Mouse (Mus musculus) WW6 (cell line): ENCODE data around the gene Sycp3.
A peak's percentile ranks its signal among the peaks of the same experiment; 100 is the strongest.
"Not testable (repeated sequence)": the region's sequence is repeated elsewhere in the genome, so short reads cannot be mapped to it uniquely, and the experiment has no call there.

Experiments used
- DNase-seq: peaks from one replicate; pipeline ENCODE4 v3.0.0-alpha.2; 2013; ENCODE audit warnings: low read depth, low spot score

Sycp3 gene

GRCm38 (mm10) chr10:88459502-88459992, at the start of gene Sycp3:
Gene Sycp3, plus strand, starts transcription at chr10:88459569.
- no peak for DNase-seq

GRCm38 (mm10) chr10:88409751-88410150, 49.6 kb upstream of the Sycp3 start:
- no peak for DNase-seq

GRCm38 (mm10) chr10:88412290-88412995, 46.9 kb upstream of the Sycp3 start:
- DNase-seq, result no peak

GRCm38 (mm10) chr10:88417686-88418085, 41.7 kb upstream of the Sycp3 start:
- DNase-seq, result no peak

- DNase-seq, result no peak
Observed at GRCm38 (mm10) chr10:88420141-88420541, 39.2 kb upstream of the Sycp3 start.

- DNase-seq, result no peak
Observed at GRCm38 (mm10) chr10:88420655-88421435, 38.5 kb upstream of the Sycp3 start.

- DNase-seq, result peak; percentile 24
Observed at GRCm38 (mm10) chr10:88426158-88426816, 33.1 kb upstream of the Sycp3 start.

- DNase-seq, result no peak
Observed at GRCm38 (mm10) chr10:88426896-88427295, 32.5 kb upstream of the Sycp3 start.

GRCm38 (mm10) chr10:88427998-88428397, 31.4 kb upstream of the Sycp3 start:
- DNase-seq, result no peak

- DNase-seq, result no peak
Observed at GRCm38 (mm10) chr10:88441224-88441623, 18.1 kb upstream of the Sycp3 start.

GRCm38 (mm10) chr10:88451221-88451620, 8.1 kb upstream of the Sycp3 start:
- DNase-seq, result no peak

- no peak for DNase-seq
Observed at GRCm38 (mm10) chr10:88451990-88452389, 7.4 kb upstream of the Sycp3 start.

GRCm38 (mm10) chr10:88457816-88458215, 1.6 kb upstream of the Sycp3 start:
- no peak for DNase-seq

- no peak for DNase-seq
Observed at GRCm38 (mm10) chr10:88460122-88460820, 902 bp downstream of the Sycp3 start.

GRCm38 (mm10) chr10:88482866-88483265, 23.5 kb downstream of the Sycp3 start:
- DNase-seq, result not testable (repeated sequence)

GRCm38 (mm10) chr10:88488629-88489028, 29.3 kb downstream of the Sycp3 start:
- DNase-seq, result no peak

- DNase-seq, result no peak
Observed at GRCm38 (mm10) chr10:88491632-88492031, 32.3 kb downstream of the Sycp3 start.

GRCm38 (mm10) chr10:88492658-88493057, 33.3 kb downstream of the Sycp3 start:
- DNase-seq, result no peak

GRCm38 (mm10) chr10:88494959-88495587, 35.7 kb downstream of the Sycp3 start:
- DNase-seq, result no peak

GRCm38 (mm10) chr10:88496864-88497564, 37.6 kb downstream of the Sycp3 start:
- no peak for DNase-seq

- DNase-seq, result no peak
Observed at GRCm38 (mm10) chr10:88499993-88500392, 40.6 kb downstream of the Sycp3 start.
